Mouse (Mus musculus) adrenal gland, adult 8-10 months (tissue): ENCODE data around the gene Mmp15. TPM values are rescaled to one million over a fixed set of nuclear protein-coding genes. Genes with fewer than 3 reads are reported as not detected.
A peak's percentile ranks its signal among the peaks of the same experiment; 100 is the strongest.

Experiments
- DNase-seq: peaks from one replicate; pipeline ENCODE4 v3.0.0; 2022
- total RNA-seq, 4 experiments: library from RNA; stranded (reverse); gene quantifications; 2 replicates each; pipeline ENCODE4 v1.2.4; 2022

Mmp15 gene
- total RNA-seq, 4 experiments from 2014 or later = 3.8 to 7.0 (median 4.5) TPM

DNA sequence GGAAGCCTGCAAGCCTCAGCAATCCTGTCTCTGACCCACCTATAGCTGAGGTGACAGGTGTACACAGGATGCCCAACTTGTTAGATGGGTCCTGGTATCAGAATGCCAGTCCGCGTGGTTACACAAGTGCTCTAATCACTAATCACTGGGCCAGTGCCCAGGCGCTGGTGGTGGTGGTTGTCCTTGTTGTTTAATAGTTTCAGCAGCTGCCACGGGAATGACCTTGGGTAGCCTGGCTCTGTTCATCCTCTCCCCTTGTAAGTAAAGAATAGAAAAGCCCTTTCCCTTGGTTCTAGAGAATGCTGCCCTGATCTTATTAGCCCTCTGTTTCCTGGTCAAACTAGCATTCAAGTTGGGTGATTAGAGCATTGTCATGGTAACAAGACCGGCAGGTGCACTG is 10.3 kb upstream of the Mmp15 start:
- DNase-seq = peak; percentile 67

GRCm38 (mm10) chr8:95344668-95345067 is 7.4 kb upstream of the Mmp15 start:
- DNase-seq = no peak

DNA sequence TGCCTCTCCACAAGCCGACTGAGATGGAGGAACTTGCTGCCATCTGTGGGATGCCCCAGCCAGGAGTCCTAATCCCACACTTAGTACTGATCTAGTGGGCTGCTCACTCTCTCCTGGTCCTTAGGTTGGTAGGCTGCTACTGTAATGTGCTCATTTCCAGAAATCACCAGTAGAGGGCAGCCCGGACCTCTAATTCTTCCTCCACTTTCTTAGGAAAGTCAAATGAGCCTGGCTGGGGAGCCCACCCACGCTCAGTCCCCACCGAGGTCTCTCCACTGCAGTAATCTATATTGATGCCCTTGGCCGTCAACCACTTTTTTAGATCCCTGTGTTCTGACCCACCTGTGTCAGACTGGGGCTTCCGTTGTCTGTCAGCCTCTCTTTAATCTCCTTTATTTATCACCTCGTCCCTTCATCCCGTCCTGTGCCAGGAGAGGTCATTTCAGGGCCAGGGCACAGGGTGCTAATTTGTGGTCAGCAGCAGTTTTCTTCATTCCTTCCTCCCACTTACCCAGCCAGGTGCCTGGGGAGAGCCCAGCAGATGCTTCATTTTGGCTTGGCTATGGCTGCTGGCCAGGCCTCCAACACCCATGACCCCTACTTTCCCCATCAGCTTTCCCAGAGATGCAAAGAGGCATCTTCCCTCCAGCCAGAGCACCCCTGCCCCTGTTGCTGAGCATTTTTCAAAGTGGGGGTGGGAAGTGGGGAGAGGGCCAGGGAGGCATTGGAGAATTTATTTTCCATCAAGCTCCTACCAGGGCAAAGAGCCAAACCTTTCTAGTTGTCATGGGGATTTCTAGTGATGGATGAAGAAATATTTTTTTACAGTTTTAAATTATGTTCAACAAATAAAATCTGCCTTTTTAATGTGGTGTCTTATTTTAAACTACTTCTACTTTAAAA is 5.2 kb upstream of the Mmp15 start:
- peak; percentile 36 for DNase-seq

- no peak for DNase-seq
Measured at GRCm38 (mm10) chr8:95348356-95348755, 3.7 kb upstream of the Mmp15 start.

GRCm38 (mm10) chr8:95348811-95349630 is 3.0 kb upstream of the Mmp15 start:
- no peak for DNase-seq

DNA sequence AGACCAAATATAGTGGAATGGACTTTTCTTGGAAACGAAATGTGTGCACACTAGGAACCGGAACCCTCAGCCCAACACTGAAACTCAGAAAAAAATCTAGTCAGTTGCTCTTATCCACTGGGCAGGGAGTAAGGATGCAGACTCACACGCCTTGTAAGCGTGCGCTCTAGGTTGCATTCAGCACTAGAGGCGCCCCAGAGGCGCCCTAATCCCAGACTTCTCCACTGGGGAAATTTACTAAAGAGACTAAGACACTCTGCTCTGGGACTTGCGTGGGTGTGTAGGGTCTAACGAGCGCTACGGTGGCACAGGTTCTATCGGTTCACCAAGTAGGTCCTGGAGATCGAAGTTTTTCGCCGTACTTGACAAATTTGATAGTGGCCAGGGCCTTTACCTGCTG is 607 bp upstream of the Mmp15 start:
- DNase-seq = no peak

GRCm38 (mm10) chr8:95352871-95353866 is 1.1 kb downstream of the Mmp15 start:
- DNase-seq = peak; percentile 12

DNA sequence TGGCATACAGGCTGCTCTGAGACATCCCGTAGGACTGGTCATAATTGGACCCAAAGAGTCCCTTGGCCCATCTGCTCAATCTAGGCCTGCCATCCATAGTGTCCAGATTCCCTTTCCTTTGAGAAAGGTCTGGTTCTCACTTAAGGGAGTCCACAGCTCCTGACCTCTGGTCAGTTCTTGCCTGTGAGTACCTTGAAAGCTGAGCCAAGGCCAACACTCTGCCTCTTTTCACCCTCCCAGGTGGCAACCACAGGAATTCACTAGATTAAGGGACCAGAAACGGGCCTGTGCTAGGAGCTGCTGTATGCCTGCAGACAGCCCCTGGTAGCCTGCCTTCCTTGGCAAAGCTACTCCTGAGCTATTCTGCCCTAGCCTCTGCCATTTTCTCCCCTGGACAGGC is 2.5 kb downstream of the Mmp15 start:
- DNase-seq = no peak

DNA sequence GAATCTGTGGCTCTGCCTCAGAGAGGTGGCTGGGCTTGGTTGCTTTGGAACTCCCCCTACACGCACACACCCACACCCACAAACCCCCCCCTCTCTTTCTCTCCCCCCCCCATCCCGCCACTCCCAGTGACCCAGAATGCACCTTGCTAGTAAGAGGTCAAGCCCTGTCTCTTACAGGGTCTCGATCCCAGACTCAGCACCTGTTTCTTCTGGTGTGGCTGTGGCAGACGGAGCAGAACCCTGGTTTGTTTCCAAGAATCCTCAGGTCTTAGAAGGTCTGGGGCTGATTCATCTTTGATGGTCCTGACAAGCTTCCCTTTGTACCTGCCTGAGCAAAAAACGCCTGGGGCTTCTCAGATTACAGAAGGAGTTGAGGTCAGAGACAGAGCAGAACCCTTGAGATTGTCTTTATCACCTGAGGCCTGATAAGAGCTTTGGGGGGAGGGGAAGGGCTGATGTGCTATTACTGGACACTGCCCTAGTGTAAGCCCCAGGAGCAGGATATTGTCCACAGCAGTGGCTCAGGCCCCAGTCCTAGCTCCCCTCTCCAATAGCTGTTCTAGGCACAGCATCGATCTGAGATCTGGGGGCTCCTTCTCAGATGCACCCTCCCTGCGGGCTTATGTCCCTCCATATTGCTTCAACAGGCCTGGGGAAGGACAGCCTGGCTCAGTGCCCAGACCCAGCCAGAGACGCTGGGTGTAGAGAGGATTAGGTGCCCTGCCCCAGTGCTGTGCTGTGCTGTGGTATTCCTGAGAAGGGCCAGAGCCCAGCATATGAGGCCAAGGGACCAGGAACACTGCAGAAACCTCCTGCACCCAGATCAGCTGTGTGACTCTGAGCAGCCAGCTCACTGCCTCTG is 6.7 kb downstream of the Mmp15 start:
- DNase-seq = no peak

GRCm38 (mm10) chr8:95360181-95361015 is 8.3 kb downstream of the Mmp15 start:
- DNase-seq = no peak

DNA sequence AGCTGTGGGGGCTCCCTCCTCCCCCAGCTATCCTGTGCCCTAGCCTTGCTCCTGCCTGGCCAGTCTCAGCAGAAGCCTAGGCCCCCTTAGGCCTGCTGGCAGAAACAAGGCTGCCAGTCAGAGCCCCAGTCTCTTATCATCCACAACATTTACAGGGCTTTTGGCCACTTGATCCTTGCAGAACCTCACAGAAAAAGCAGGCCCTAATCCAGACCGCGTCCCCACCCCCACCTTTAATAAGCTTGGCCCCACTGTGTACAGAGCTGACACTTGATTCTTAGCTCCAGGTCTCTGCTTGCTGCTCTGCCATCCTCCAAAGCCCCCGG is 8.9 kb downstream of the Mmp15 start:
- DNase-seq = no peak

GRCm38 (mm10) chr8:95362272-95362671 is 10.2 kb downstream of the Mmp15 start:
- DNase-seq = peak; percentile 14

DNA sequence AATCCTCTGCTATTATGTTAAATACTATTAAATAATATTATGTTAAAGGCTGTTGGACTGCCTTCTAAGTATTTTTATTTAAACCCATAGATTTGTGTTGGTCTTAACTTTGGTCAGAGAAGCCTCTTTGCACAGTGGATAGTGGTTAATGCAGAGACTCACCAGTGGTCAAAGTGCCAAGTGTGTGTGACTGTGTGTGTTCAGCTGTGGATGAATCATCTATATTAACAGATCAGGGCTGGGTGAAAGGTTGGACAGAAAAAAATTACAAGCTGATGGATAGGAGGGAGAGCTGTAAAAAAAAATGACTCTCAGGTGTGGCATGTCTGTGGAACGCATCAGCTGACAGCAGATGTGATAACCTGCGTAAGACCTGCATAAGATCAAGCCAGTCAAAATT is 11.8 kb downstream of the Mmp15 start:
- no peak for DNase-seq

- no peak for DNase-seq
Measured at GRCm38 (mm10) chr8:95369581-95370326, 17.7 kb downstream of the Mmp15 start.

DNA sequence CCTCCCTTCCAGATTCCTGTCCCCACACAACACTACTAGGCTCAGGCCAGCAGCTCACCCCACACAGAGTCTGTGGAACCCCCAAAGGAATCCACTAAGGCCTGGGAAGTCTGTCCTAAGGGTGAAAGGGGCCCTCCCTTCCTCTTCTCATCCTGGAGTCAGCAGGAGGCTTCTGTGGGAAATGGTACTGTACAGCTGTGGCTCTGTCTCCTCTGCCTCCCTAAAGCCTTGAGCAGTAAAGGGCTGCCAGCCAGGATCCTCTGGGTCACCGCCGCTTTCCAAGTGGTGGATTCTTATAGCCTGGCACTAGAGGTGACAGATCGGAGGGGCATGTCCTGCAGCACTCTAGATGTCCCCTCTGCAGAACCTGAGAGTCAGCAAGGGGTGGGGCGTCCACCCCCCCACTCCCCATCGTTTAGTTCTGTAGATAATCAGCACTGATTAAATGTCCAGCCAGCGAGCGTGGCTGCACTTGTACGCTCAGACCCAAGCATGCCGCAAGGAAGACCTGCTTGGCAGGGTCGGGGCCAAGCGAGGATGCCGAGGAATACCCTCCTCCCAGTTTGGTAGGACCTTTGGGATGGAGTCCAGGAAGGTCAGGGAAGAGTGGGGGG is 21.4 kb downstream of the Mmp15 start:
- no peak for DNase-seq

DNA sequence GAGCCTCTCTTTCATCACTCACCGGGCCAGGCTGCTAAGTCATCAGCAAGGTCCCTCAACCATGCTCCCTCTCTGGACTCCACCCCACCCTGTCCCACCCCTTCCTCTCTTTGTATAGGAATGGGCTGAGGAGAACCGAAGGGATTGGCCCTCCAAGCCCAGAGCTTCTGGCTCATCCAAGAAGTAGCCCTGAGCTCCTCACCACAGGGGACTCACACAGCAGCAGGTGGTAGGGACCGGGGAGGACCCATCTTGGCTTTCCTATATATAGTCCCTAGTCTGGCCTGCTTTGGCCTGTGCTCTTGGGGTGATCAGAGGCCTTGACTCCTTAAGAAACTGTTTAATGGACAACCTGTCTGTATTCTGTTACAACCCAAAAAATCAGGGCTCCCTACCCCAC is 22.4 kb downstream of the Mmp15 start:
- DNase-seq = no peak

DNA sequence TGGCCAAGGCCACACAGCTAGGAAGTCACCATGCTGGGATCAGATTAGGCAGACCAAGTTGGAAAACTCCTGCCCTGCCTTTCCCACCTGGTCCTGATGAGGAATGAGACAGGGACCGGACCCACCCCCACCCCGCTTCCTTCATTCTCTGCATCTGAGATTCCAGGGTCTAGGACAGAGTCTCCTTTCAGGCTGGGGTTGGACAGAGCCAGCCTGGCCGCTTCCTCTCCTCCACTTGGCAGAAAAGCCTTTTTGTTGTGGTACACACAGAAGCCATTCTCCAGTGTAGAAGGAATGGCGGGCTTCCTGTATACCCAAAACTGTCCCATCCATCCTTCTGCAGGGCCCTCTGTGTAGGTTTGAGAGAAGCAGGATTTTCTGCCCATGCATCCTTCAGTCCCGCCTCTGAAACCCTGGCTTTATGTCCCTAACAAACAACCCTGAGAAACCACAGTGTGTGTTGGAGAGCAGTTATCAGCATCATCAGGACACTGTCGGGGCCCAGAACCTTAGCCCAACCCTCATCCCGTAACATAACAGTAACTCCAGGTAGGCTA is 23.4 kb downstream of the Mmp15 start:
- DNase-seq = no peak

DNA sequence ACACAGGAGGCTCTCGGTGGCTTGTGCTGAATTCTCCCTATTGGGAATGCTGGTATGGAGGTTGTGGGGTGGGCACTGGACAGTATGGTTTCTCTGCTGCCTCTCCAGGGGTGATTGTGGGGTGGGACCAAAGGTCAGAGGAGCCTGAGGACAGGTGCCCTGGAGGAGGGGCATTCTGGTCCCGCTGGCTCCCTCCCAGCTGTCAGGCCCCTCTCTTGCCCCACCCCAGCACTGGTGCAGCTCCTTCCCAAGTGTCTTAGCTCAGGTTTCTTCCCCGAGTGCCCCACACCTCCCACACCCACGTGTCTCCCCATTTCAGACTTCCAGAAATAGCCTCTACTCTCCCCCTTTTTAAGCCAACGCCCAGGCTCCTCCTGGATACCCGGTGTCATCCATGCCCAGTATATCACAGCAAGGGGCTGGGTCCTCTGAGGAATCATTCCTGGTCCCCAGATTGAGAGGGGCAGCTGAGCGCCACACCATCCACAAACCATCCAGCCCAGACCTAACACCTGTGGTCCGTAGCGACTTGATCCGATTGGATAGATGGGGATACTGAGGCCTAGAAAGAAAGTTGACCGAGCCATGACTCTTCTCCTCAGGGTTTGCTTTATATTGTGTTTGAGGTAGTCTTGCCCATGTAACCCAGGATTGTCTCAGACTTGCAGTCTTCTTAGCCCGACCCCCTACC is 24.4 kb downstream of the Mmp15 start:
- DNase-seq = no peak
